Mouse (Mus musculus): ENCODE data around the gene Orm3. TPM values are rescaled to one million over a fixed set of nuclear protein-coding genes. Genes with fewer than 3 reads are reported as not detected.
A peak's percentile ranks its signal among the peaks of the same experiment; 100 is the strongest.

Gene Orm3
- total and polyA plus RNA-seq, 3 experiments, result 2.7 to 3.6 TPM; not detected in 1

DNA sequence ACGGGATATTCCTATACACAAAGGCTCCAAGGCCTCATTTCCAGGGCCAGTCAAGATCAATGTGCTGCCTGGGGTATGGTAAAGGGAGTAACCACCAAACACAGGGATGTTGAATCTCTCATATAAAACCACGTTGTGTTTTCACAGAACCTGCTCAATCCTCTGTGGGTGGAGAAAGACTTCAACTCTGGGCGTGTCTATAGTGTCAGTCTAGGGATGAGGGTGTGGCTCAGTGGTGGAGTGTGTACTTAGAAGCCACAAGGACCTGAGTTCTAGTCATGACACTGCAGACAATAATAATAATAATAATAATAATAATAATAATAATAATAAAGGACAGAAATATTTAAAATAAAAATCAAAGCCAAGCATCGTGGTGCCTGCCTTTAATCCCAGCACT is 28.3 kb downstream of the Orm3 start:
- intact Hi-C loops (cut with DNase I), result no loop called here
- 92% methylated on average over 4 of the region's 4 CpGs for WGBS
- H3K9ac ChIP-seq (ENCODE audit: low read depth, low read length), result no peak overlapping the region
- TF ChIP-seq POLR2A (IDR thresholded peaks at IDR 0.05; ENCODE audit: insufficient read depth, low read depth, low read length), result no peak
- no peak for TF ChIP-seq CTCF (IDR thresholded peaks at IDR 0.05)
- TF ChIP-seq EP300 (IDR thresholded peaks at IDR 0.05; ENCODE audit: insufficient read depth, low read depth, low read length), result no peak
- no peaks in the 10 kb centered on the region for H3K27me3 ChIP-seq (ENCODE audit: control insufficient read depth, insufficient read depth, low read length)
- no peak overlapping the region for H3K27ac ChIP-seq
- no peak for DNase-seq
- no peaks in the 10 kb centered on the region for H3K4me1 ChIP-seq (ENCODE audit: control insufficient read depth, insufficient read depth, low read length)
- H3K36me3 ChIP-seq (ENCODE audit: control insufficient read depth, insufficient read depth, low read length), result no peaks in the 10 kb centered on the region
- no peak overlapping the region for H3K4me3 ChIP-seq
- H3K79me2 ChIP-seq (replicated peaks; ENCODE audit: control insufficient read depth, insufficient read depth, low read length), result no peaks in the 10 kb centered on the region

DNA sequence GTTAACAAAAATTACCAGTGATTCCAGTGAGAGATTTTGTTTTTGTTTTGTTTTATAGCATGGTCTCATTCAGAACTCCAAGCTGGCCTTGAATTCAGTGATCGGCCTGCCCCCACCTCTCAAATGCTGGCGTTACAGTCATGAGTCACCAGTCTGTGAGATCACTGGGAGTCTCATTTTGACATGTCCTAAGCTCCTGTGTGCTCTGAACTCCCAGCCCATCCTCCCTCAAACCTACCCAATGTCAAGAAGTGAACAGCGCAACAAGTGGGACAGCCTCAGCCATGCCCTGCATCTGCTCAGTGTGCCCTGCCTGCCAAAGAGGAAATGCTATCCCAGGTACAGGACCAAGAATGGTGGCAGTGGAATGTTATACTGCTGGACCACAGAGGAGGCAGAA is 29.3 kb downstream of the Orm3 start:
- Histone ChIP-seq H3K9ac (ENCODE audit: low read depth, low read length) (no peak overlapping the region), H3K4me1 (ENCODE audit: control insufficient read depth, insufficient read depth, low read length) (no peaks in the 10 kb centered on the region), H3K4me3 (no peak overlapping the region), H3K36me3 (ENCODE audit: control insufficient read depth, insufficient read depth, low read length) (no peaks in the 10 kb centered on the region), H3K27ac (no peak overlapping the region), H3K79me2 (replicated peaks; ENCODE audit: control insufficient read depth, insufficient read depth, low read length) (no peaks in the 10 kb centered on the region), H3K27me3 (ENCODE audit: control insufficient read depth, insufficient read depth, low read length) (no peaks in the 10 kb centered on the region)
- WGBS, result 87% methylated on average over 3 of the region's 3 CpGs
- no peak for TF ChIP-seq CTCF (IDR thresholded peaks at IDR 0.05)
- no peak for TF ChIP-seq POLR2A (IDR thresholded peaks at IDR 0.05; ENCODE audit: insufficient read depth, low read depth, low read length)
- no peak for TF ChIP-seq EP300 (IDR thresholded peaks at IDR 0.05; ENCODE audit: insufficient read depth, low read depth, low read length)
- DNase-seq, result no peak
- intact Hi-C loops (cut with DNase I), result no loop called here

DNA sequence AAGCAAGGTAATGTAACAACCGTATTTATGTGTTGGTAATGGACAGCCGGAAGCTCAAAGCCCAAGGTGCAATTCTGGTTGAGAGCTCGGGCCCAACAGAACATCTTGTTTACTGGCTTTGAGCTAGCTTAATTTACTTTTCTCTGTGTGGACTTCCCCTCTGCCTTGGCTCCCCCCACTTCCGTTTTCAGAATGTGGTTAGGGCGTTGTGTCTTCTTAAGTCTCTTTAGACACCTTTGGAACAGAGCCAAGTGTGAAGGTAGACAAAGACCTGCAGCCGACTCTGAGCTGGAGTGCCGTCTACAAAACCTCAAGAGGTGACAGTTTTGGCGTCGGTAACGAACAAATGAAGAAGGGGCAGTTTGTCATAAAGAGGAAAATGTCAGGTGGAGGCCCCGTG is 29.8 kb downstream of the Orm3 start:
- Histone ChIP-seq H3K27ac (no peak overlapping the region), H3K4me1 (ENCODE audit: control insufficient read depth, insufficient read depth, low read length) (no peaks in the 10 kb centered on the region), H3K9ac (ENCODE audit: low read depth, low read length) (no peak overlapping the region), H3K4me3 (no peak overlapping the region), H3K36me3 (ENCODE audit: control insufficient read depth, insufficient read depth, low read length) (no peaks in the 10 kb centered on the region), H3K27me3 (ENCODE audit: control insufficient read depth, insufficient read depth, low read length) (no peaks in the 10 kb centered on the region), H3K79me2 (replicated peaks; ENCODE audit: control insufficient read depth, insufficient read depth, low read length) (no peaks in the 10 kb centered on the region)
- peak in 1 of 2 experiments; percentile 59 for DNase-seq
- WGBS, result 69% methylated on average over 11 of the region's 11 CpGs
- intact Hi-C loops (cut with DNase I), result no loop called here
- TF ChIP-seq POLR2A (IDR thresholded peaks at IDR 0.05; ENCODE audit: insufficient read depth, low read depth, low read length) (no peak), CTCF (IDR thresholded peaks at IDR 0.05) (no peak), EP300 (IDR thresholded peaks at IDR 0.05; ENCODE audit: insufficient read depth, low read depth, low read length) (no peak)

DNA sequence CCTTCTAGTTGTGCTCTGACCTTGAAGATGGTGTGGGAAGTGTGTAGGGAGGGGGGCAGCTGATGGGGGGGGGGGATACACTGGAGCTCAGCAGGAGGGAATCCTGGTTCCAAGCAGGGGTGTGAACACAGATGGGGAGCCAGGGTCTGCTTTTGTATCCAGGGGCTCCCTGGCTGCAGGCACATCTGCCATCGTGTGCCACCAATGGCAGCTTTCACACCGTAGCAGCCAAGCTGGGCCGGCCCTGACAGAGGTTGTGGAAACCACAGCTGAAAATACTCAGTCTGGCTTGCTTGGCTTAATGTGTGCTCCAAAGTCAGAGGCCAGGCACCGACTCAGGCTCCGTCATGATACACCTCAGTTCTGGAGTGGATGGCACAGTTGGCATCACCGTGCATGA is 32.1 kb downstream of the Orm3 start:
- H3K4me3 ChIP-seq, result no peak overlapping the region
- intact Hi-C loops (cut with DNase I), result no loop called here
- no peak for TF ChIP-seq EP300 (IDR thresholded peaks at IDR 0.05; ENCODE audit: insufficient read depth, low read depth, low read length)
- no peak for TF ChIP-seq CTCF (IDR thresholded peaks at IDR 0.05)
- no peak for TF ChIP-seq POLR2A (IDR thresholded peaks at IDR 0.05; ENCODE audit: insufficient read depth, low read depth, low read length)
- H3K27me3 ChIP-seq (ENCODE audit: control insufficient read depth, insufficient read depth, low read length), result no peaks in the 10 kb centered on the region
- no peak overlapping the region for H3K27ac ChIP-seq
- no peaks in the 10 kb centered on the region for H3K79me2 ChIP-seq (replicated peaks; ENCODE audit: control insufficient read depth, insufficient read depth, low read length)
- WGBS, result 87% methylated on average over 6 of the region's 6 CpGs
- no peaks in the 10 kb centered on the region for H3K36me3 ChIP-seq (ENCODE audit: control insufficient read depth, insufficient read depth, low read length)
- no peak for DNase-seq
- no peaks in the 10 kb centered on the region for H3K4me1 ChIP-seq (ENCODE audit: control insufficient read depth, insufficient read depth, low read length)
- no peak overlapping the region for H3K9ac ChIP-seq (ENCODE audit: low read depth, low read length)

DNA sequence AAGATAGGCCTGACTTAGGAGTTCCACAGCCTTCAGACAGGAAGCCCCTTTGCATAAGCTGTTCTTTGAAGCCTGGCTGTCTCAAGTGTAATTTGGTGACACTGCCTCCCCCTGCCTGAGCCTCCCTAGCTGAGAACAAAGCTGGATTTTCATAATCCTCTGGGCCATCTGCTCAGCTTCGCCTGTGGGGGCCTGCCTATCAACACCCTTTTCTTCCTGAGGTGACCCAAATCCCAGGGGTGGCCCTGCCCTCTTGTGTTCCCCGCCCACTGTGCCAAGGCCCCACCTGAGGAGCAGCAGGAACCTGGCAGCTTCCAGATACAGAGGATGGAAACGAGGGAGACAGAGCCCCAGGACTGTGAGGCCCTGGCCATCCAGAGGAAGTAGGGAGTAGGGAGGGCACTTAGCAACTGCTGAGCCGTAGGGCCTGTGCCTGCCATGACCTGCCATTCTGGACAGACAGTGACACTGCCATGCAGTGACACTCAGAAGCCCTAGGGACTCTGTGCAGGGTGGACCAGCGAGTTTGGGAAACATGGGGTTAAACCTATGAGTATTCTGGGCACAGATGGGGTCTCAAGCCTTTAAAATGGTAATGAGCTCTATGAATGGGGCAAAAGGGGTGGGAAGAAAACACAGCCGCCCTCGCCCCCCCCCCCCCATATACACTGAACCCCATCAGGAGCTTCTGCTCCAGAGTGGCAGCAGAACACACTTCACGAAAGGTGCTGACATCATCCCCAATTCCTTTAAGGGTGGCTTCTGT is 33.3 kb downstream of the Orm3 start:
- H3K9ac ChIP-seq (ENCODE audit: low read depth, low read length), result no peak overlapping the region
- TF ChIP-seq EP300 (IDR thresholded peaks at IDR 0.05; ENCODE audit: insufficient read depth, low read depth, low read length) (no peak), POLR2A (IDR thresholded peaks at IDR 0.05; ENCODE audit: insufficient read depth, low read depth, low read length) (no peak), CTCF (IDR thresholded peaks at IDR 0.05) (no peak)
- WGBS, result 70% methylated on average over 8 of the region's 8 CpGs
- no peaks in the 10 kb centered on the region for H3K36me3 ChIP-seq (ENCODE audit: control insufficient read depth, insufficient read depth, low read length)
- H3K4me1 ChIP-seq (ENCODE audit: control insufficient read depth, insufficient read depth, low read length), result peaks cover 3% of the 10 kb centered on the region; the same call in 1 of the 2 replicates
- no peaks in the 10 kb centered on the region for H3K79me2 ChIP-seq (replicated peaks; ENCODE audit: control insufficient read depth, insufficient read depth, low read length)
- no peak overlapping the region for H3K4me3 ChIP-seq
- H3K27me3 ChIP-seq (ENCODE audit: control insufficient read depth, insufficient read depth, low read length), result no peaks in the 10 kb centered on the region
- no peak for DNase-seq
- no peak overlapping the region for H3K27ac ChIP-seq
- intact Hi-C loops (cut with DNase I), result no loop called here

DNA sequence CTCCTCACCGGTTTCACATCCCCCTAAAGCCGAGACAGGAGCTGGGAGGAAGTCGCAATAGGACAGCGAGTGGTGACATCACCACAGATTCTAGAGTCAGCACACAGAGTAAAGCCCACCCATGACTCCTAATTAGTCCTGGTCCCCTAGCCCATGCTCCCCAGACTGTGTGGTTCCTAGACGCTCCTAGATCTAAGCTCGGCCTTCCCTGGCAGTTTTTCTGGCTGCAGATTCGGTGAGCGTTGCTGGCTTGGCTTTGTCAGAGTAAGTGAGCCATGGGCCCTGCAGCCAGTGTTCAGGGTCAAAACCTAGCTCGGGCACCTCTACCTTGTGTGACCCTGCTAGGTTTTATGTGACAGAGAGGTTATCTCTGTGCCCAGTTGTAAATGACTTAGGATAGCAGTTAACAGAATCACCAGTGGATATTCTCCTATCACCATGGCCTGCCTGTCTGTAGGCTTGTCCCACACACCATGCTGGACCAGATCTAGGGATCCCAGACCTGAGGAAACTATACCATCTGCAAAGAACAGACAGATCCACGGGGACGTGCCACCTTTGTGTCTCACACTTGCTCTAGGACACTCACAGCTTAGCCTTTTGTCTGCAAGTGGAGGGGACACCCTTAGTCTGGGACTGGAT is 34.0 kb downstream of the Orm3 start:
- intact Hi-C loops (cut with DNase I), result no loop called here
- H3K4me3 ChIP-seq, result no peak overlapping the region
- H3K79me2 ChIP-seq (replicated peaks; ENCODE audit: control insufficient read depth, insufficient read depth, low read length), result no peaks in the 10 kb centered on the region
- no peaks in the 10 kb centered on the region for H3K27me3 ChIP-seq (ENCODE audit: control insufficient read depth, insufficient read depth, low read length)
- H3K4me1 ChIP-seq (ENCODE audit: control insufficient read depth, insufficient read depth, low read length), result peaks cover 3% of the 10 kb centered on the region; the same call in 1 of the 2 replicates
- TF ChIP-seq EP300 (IDR thresholded peaks at IDR 0.05; ENCODE audit: insufficient read depth, low read depth, low read length) (no peak), CTCF (IDR thresholded peaks at IDR 0.05) (no peak), POLR2A (IDR thresholded peaks at IDR 0.05; ENCODE audit: insufficient read depth, low read depth, low read length) (no peak)
- H3K9ac ChIP-seq (ENCODE audit: low read depth, low read length), result no peak overlapping the region
- H3K36me3 ChIP-seq (ENCODE audit: control insufficient read depth, insufficient read depth, low read length), result no peaks in the 10 kb centered on the region
- peak in 1 of 2 experiments; percentile 25 for DNase-seq
- 77% methylated on average over 11 of the region's 11 CpGs for WGBS
- H3K27ac ChIP-seq, result no peak overlapping the region
